Mouse (Mus musculus) stomach, embryonic 14.5 days (tissue): ENCODE results near the gene Vipr1. TPM values are rescaled to one million over a fixed set of nuclear protein-coding genes. Genes with fewer than 3 reads are reported as not detected.
A peak's percentile ranks its signal among the peaks of the same experiment; 100 is the strongest.

Experiments used
- ATAC-seq: fragments of 200-750 bp; cut with Nextera tagmentation; 2 replicates; pipeline ENCODE4 v1.8.0; 2017; ENCODE audit warnings: low read depth, moderate TSS enrichment; ENCODE audit not compliant: insufficient number of reproducible peaks, insufficient read depth, low FRiP score
- H3K27ac ChIP-seq: fragments of 300-500 bp; sonication (generic); 2 replicates; pipeline ENCODE4 v1.5.1; 2014; ENCODE audit warnings: mild to moderate bottlenecking, low read length, moderate library complexity, mixed read lengths
- H3K27me3 ChIP-seq: fragments of 300-500 bp; sonication (generic); 2 replicates; pipeline ENCODE4 v1.6.1; 2014; ENCODE audit warnings: low read length, control low read depth, mixed read lengths; ENCODE audit not compliant: control insufficient read depth, insufficient read depth
- H3K36me3 ChIP-seq: fragments of 300-500 bp; sonication (generic); 2 replicates; pipeline ENCODE4 v1.6.1; 2014; ENCODE audit warnings: mild to moderate bottlenecking, control low read depth, low read length, moderate library complexity, mixed read lengths; ENCODE audit not compliant: control insufficient read depth, insufficient read depth
- H3K4me1 ChIP-seq: fragments of 300-500 bp; sonication (generic); 2 replicates; pipeline ENCODE4 v1.6.1; 2014; ENCODE audit warnings: low read length, control low read depth, mixed read lengths; ENCODE audit not compliant: control insufficient read depth, insufficient read depth
- H3K4me2 ChIP-seq: fragments of 300-500 bp; sonication (generic); replicated peaks from 2 replicates; pipeline ENCODE4 v1.6.1; 2014; ENCODE audit warnings: low read depth, low read length, control low read depth
- H3K4me3 ChIP-seq: fragments of 300-500 bp; sonication (generic); 2 replicates; pipeline ENCODE4 v1.5.1; 2014; ENCODE audit warnings: low read depth, low read length, control low read depth
- H3K9ac ChIP-seq: fragments of 300-500 bp; sonication (generic); replicated peaks from 2 replicates; pipeline ENCODE4 v1.6.1; 2014; ENCODE audit warnings: low read depth, mild to moderate bottlenecking, control low read depth, low read length, moderate library complexity, mixed read lengths
- H3K9me3 ChIP-seq: fragments of 300-500 bp; sonication (generic); 2 replicates; pipeline ENCODE4 v1.6.1; 2016; ENCODE audit warnings: low read depth, low read length, control low read depth; ENCODE audit not compliant: control insufficient read depth
- WGBS: fragments of 180-500 bp; shearing (Covaris S2); extraction: QIAGEN DNeasy Blood & Tissue Kit; methylation state at CpG from one replicate; pipeline ENCODE4 v1.1.7; 2014; 5-methylcytosine and 5-hydroxymethylcytosine counted together
- polyA plus RNA-seq: library from polyadenylated mRNA; unstranded; fragments of >200 nt; fragmentation: Nextera tagmentation; extraction: Ambion mirVana; gene quantifications from 2 replicates; pipeline ENCODE4 v1.2.1, GENCODE M21; 2014

Vipr1 gene
- polyA plus RNA-seq, 1 experiment from 2014 or later, result 0.29 TPM

DNA sequence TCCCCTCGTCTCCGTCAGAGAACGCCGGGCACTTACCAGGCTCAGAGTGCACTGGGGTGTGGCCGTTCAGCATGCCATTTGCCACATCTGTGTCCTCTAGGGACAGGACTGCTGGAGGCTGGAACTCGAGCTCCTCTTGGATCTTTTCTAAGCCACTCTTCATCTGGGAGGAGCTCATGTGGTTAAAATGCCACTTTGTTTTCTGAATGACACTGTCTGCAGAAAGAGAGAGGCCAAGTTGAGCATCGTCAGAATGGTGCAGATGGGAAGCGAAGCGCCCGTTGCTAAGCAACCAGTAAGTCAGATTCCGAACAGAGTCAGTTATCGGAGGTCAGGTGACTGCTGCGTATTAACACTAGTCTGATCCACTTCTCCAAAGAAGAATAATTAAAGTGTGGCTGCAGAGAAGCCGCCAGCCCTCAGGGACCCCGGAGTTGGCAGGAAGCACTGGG is 47.7 kb downstream of the Vipr1 start:
- no peaks in the 10 kb centered on the region for H3K4me1 ChIP-seq
- H3K36me3 ChIP-seq, result peaks cover 11% of the 10 kb centered on the region
- ATAC-seq, result no peak
- H3K9me3 ChIP-seq, result no peaks in the 10 kb centered on the region
- no peak overlapping the region for H3K4me2 ChIP-seq
- no peak overlapping the region for H3K4me3 ChIP-seq
- H3K27ac ChIP-seq, result no peak overlapping the region
- no peaks in the 10 kb centered on the region for H3K27me3 ChIP-seq
- 77% methylated on average over 15 of the region's 15 CpGs for WGBS
- H3K9ac ChIP-seq, result no peak overlapping the region

DNA sequence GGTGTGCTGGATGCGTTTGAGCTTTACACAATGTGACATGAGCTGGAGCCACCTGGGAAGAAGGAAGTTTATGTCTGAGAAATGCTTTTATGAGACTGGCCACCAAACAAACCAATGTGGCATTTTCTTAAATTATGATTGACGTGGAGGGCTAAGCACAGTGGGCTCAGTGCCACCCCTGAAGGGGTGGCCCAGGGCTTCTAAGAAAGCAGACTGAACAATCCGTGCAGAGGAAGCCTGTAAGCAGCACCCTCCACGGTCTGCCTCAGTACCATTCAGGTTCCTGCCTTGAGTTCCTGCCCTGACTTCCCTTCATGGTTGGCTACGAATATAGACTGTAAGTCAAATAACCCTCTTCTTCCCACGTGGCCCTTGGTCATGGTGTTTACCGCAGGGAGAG is 48.2 kb downstream of the Vipr1 start:
- Histone ChIP-seq H3K9ac (no peak overlapping the region), H3K27ac (no peak overlapping the region), H3K27me3 (no peaks in the 10 kb centered on the region), H3K4me3 (no peak overlapping the region), H3K9me3 (no peaks in the 10 kb centered on the region), H3K4me2 (no peak overlapping the region), H3K36me3 (peaks cover 8% of the 10 kb centered on the region), H3K4me1 (no peaks in the 10 kb centered on the region)
- no peak for ATAC-seq
- 87% methylated on average over 7 of the region's 7 CpGs for WGBS

- Histone ChIP-seq H3K27ac (no peak overlapping the region), H3K9ac (no peak overlapping the region), H3K27me3 (no peaks in the 10 kb centered on the region), H3K36me3 (peaks cover 7% of the 10 kb centered on the region), H3K4me3 (no peak overlapping the region), H3K4me1 (no peaks in the 10 kb centered on the region), H3K4me2 (no peak overlapping the region), H3K9me3 (no peaks in the 10 kb centered on the region)
- no peak for ATAC-seq
- WGBS, result 72% methylated on average over 12 of the region's 12 CpGs
These were observed 52.2 kb downstream of the Vipr1 start for GRCm38 (mm10) chr9:121694736-121695135.

- WGBS, result 88% methylated on average over 9 of the region's 9 CpGs
- Histone ChIP-seq H3K4me3 (no peak overlapping the region), H3K36me3 (peaks cover 7% of the 10 kb centered on the region), H3K4me1 (no peaks in the 10 kb centered on the region), H3K9me3 (no peaks in the 10 kb centered on the region), H3K4me2 (no peak overlapping the region), H3K9ac (no peak overlapping the region), H3K27me3 (no peaks in the 10 kb centered on the region), H3K27ac (no peak overlapping the region)
- ATAC-seq, result 0 out of 2 replicates have a peak, but pooled peaks have one; percentile 14
These were observed 54.1 kb downstream of the Vipr1 start for GRCm38 (mm10) chr9:121696626-121697025.

DNA sequence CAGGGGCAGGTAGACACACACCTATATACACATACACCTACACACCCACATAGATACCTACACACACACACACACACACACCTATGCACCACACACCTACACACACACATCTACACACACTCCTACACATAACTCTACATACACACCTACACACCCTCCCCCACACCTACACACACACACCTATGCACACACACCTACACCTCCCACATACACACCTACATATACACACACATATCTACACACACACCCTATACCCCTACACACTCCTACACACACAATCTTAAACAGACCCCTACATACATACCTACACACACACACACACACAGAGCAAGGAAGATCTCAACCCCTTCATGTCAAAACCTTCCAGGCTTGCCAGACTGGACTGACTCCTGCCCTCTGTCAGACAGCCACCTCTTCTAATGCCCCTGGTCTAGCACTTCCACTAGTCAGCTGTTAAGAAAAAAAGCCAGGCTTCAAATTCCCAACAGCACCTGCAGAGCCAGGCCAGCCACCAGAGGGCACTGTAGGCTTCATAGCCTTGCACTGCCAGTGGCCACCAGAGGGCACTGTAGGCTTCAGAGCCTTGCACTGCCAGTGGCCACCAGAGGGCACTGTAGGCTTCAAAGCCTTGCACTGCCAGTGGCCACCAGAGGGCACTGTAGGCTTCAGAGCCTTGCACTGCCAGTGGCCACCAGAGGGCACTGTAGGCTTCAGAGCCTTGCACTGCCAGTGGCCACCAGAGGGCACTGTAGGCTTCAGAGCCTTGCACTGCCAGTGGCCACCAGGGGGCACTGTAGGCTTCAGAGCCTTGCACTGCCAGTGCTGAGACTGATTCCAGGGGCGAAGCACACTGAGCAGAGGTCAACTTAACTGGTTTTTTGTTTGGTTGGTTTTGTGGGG is 54.9 kb downstream of the Vipr1 start:
- Histone ChIP-seq H3K9me3 (no peaks in the 10 kb centered on the region), H3K4me3 (no peak overlapping the region), H3K4me1 (no peaks in the 10 kb centered on the region), H3K27ac (no peak overlapping the region), H3K9ac (no peak overlapping the region), H3K36me3 (peaks cover 7% of the 10 kb centered on the region), H3K4me2 (no peak overlapping the region), H3K27me3 (no peaks in the 10 kb centered on the region)
- ATAC-seq, result peak; percentile 71; the same call in 1 of the 2 replicates
- 100% methylated on average over 1 of the region's 1 CpGs for WGBS

- H3K4me1 ChIP-seq, result peaks cover 8% of the 10 kb centered on the region
- peak overlapping the region; percentile 90 for H3K4me2 ChIP-seq
- H3K9me3 ChIP-seq, result no peaks in the 10 kb centered on the region
- ATAC-seq, result no peak
- H3K4me3 ChIP-seq, result peak overlapping the region; percentile 78
- peak overlapping the region; percentile 29; the same call in 1 of the 2 replicates for H3K27ac ChIP-seq
- H3K9ac ChIP-seq, result peak overlapping the region; percentile 54; the same call in 1 of the 2 replicates
- H3K36me3 ChIP-seq, result no peaks in the 10 kb centered on the region
- no peaks in the 10 kb centered on the region for H3K27me3 ChIP-seq
- WGBS, result 31% methylated on average over 11 of the region's 11 CpGs
These were observed 61.7 kb downstream of the Vipr1 start for GRCm38 (mm10) chr9:121704261-121704645.

DNA sequence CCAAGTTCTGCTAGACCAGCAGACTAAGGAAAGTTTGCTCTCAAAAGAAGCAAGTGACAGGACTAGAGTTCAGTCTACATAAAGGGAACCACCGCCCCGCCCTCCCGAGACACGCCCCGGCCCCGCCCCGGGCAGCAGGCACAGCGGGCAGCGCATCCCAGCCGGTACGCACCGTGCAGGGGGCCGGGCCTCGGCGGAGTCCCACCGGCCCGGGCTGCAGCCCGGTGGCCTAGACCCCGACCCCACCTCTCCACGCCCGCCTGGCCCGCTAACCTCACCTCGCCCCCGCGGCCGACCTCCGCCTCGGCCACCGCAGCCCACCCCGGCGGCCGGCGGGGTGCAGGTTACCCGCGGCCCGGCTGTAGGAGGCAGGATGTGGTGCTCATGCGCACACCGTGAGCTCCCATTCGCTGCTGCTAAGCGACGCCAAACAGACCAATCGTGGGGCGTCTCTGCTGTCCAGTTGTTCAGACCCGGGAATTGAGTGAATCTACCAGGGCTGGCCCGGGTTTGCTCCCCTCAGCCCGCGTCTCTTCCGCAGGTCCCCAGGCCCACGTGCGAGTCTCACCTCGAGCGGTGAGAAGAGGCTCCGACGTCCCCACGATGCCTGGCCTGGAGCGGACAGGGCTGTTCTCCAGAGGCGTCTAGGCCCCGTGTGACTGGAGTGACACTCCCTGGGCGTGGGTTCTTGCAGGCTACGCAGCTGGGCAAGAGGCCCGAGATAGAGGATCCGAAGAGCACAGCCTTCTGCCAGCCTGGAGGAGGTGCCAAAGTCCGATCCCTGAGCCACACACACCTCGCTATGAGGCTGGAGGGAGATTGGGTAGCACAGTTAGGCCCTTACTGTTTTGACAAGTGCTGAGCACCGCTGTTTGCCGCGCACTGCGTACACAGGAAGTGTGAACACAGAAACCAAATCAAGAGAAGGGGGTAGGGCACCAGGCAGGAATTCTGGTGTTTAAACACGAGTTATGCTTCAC is 62.4 kb downstream of the Vipr1 start, which contains the start of gene Sec22c:
Gene Sec22c, minus strand, starts transcription at position 845 of the 980 bp plus-strand sequence.
- Histone ChIP-seq H3K27ac (peak within 1 kb of the TSS; percentile 85), H3K4me2 (peak within 1 kb of the TSS; percentile 90), H3K9ac (peak within 1 kb of the TSS; percentile 54), H3K27me3 (no peaks in the 10 kb centered on the region), H3K9me3 (no peaks in the 10 kb centered on the region), H3K4me3 (peak within 1 kb of the TSS; percentile 78), H3K36me3 (no peaks in the 10 kb centered on the region), H3K4me1 (peaks cover 12% of the 10 kb centered on the region)
- peak; percentile 97 for ATAC-seq
- WGBS, result under 1% methylated on average over 66 of the region's 69 CpGs
